Mouse (Mus musculus) left cerebral cortex, adult 18-20 months (tissue): ENCODE data around the gene Npr1. TPM values are rescaled to one million over a fixed set of nuclear protein-coding genes. Genes with fewer than 3 reads are reported as not detected.

Experiments
- DNase-seq, 2 experiments: peaks; one replicate each; pipeline ENCODE4 v3.0.0; 2021 to 2022; ENCODE audit warnings: low spot score in 2 of 2, mixed read lengths in 1 of 2
- total RNA-seq, 2 experiments: library from RNA; stranded (reverse); gene quantifications; 2 replicates each; pipeline ENCODE4 v1.2.3; 2021

Npr1 gene
- total RNA-seq, 2 experiments from 2014 or later: 4.6 to 5.0 TPM

GRCm38 (mm10) chr3:90486998-90487397, 21.3 kb upstream of the Npr1 start:
- DNase-seq: no peak

- peak; percentile 93 to 96 for DNase-seq
Observed at GRCm38 (mm10) chr3:90475831-90476611, 10.4 kb upstream of the Npr1 start, which contains the start of gene Ilf2. Gene Ilf2 (plus strand): TSS chr3:90476126.

DNA sequence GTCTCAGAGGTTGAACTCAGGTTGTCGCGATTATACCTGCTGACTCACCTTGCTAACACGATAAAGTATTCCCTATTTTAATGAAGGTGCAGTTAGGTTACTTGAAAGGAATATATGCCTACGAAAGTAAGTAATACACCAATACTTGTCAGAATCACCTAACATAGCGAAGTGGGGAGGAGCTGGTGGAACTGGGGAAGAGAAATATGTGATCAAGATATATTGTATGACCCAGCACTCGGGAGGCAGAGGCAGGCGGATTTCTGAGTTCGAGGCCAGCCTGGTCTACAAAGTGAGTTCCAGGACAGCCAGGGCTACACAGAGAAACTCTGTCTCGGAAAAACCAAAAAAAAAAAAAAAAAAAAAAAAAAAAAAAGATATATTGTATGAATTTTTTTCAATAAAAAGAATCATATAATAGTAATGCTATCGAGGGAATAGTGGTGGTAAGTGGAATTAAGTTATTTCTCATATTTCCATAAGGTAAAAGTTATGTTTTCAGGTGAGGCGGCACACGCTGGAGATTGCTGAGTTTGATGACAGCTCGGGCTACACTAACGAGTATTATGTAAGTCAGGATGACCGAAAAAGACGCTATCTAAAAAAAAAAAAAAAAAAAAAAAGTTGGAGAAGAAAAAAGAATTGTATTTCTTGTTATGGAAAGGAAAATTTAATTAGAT, 9.6 kb upstream of the Npr1 start:
- DNase-seq: no peak

- DNase-seq: peak in 1 of 2 experiments; percentile 40
Observed at GRCm38 (mm10) chr3:90472213-90472612, 6.5 kb upstream of the Npr1 start.

GRCm38 (mm10) chr3:90467618-90468300, 2.1 kb upstream of the Npr1 start:
- DNase-seq: no peak

DNA sequence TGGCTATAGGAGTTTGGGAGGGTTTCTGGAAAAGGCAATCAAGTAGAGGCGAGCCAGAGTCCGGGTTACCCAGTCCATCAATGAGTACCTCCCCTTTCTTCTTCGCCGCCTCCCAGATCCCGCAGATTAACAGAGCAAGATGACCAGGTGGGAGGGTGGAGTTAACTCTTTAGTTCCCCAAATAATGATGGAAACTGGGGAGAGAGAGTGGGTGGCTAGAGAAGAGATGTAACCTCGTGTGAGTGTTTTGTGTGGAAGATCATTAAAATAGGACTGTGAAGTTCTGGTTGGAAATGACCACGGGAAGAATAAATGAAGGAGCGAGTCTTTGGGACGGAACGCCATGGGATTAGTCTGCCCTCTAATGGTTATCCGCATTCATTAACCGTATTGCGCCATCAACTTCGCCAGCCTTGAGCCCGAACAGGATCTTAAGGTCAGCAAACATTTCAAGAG, 673 bp upstream of the Npr1 start:
- DNase-seq: peak; percentile 52 to 61

- DNase-seq: peak in 1 of 2 experiments; percentile 10
Observed at GRCm38 (mm10) chr3:90465081-90465685, 483 bp downstream of the Npr1 start.

- DNase-seq: no peak
Observed at GRCm38 (mm10) chr3:90464552-90465080, 1.1 kb downstream of the Npr1 start.

GRCm38 (mm10) chr3:90462579-90462978, 3.1 kb downstream of the Npr1 start:
- DNase-seq: no peak

- DNase-seq: no peak
Observed at GRCm38 (mm10) chr3:90461935-90462334, 3.7 kb downstream of the Npr1 start.

DNA sequence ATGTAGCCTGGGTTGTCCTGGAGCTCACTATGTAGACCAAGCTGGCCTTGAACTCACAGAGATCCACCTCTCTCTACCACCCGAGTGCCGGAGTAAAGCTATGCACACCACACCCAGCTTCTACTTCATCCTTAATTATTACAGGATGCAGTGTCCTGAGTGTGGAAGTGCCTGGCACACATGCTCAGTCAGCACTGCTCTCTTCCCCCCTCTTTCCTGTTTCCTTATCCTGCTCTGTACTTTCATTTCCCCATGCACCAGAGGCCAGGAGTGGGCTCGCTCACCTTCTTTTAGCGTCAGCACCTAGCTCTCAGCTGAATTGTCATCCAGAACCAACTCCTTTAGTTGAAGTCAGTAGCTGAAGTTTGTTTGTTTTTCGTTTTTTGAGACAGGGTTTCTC, 5.4 kb downstream of the Npr1 start:
- no peak for DNase-seq

- no peak for DNase-seq
Observed at GRCm38 (mm10) chr3:90459727-90460126, 5.9 kb downstream of the Npr1 start.

- no peak for DNase-seq
Observed at GRCm38 (mm10) chr3:90454931-90455330, 10.7 kb downstream of the Npr1 start.

- DNase-seq: peak in 1 of 2 experiments; percentile 50
Observed at GRCm38 (mm10) chr3:90451396-90452095, 14.1 kb downstream of the Npr1 start.

DNA sequence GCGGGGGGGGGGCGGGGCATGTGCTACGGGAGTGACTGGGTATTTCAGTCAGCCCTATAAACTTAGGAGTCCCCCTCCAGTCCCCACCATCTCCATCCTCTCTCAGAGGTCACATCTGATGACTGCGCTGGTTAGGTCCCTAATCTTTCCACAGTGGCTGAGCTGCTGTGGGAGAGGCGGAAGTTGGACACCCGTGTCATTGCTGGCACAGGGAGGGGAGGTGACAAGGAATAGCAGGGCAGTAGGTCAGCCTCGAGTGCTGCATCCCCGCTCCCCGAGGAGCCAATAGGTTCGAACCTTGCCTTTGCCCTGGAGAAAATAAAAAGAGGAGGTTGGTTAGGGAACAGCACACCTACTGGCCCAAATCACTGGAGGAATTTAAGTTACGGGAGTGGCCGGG, 14.8 kb downstream of the Npr1 start:
- no peak for DNase-seq

DNA sequence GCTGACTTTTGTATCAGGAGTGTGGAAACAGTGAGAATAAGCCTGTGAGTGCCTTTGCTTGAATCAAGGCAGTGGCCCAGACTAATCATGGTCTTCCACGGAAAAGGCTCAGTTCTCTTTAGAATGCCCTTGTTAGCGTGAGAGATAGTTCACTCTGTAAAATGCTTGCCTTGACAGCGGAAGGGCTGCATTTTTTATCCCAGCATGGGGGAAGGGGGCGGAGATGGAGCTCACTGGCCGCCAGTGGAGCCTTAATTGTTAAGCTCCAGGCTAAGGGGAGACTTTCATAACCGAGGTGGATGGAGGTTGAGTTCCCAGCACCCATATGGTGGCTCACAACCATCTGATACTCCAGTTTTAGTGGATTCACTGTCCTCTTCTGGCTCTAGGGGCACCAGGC, 17.0 kb downstream of the Npr1 start:
- no peak for DNase-seq

GRCm38 (mm10) chr3:90447123-90447494, 18.6 kb downstream of the Npr1 start:
- DNase-seq: no peak

- DNase-seq: peak; percentile 27 to 36
Observed at GRCm38 (mm10) chr3:90446389-90447122, 19.1 kb downstream of the Npr1 start.

DNA sequence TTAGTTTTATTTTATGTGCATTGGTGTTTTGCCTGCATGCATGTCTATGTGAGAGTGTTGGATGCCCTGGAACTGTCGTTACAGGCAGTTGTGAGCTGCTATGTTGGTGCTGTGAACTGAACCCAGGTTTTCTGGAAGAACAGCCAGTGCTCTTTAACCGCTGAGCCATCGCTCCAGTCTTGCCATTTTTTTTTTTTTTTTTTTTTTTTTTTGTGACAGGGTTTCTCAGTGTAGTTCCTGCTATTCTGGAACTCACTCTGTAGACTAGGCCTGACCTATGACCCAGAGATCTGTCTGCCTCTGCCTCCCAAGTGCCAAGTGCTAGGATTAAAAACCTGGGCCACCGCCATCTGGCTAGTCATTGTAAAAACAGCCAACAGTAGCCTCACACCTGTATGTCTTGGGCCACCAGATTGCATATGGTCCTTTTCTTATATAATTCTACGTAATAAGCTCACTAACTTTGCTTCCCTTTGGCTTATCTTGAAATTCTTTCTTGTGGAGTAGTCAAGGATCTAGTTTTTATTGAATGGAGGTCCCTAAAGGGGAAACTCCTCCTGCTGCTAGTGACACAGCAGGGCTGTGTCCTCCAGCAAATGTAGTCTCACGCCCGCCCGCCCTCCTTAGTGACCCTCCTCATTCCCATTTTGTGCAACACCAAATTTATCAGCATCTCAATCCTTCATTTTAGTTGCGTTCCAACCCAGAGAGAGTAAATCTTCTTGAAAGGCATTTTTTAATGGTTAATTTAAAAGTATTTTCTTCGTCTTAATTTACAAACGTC, 20.1 kb downstream of the Npr1 start:
- DNase-seq: no peak
